8 mouse cellular contexts compared by ENCODE assay signal in genomic region chr11:68692693-68693446, GRCm38 (mm10). TPM values are rescaled to one million over a fixed set of nuclear protein-coding genes. Genes with fewer than 3 reads are reported as not detected.
DNase-seq lines count a peak whose midpoint lies in the region; ATAC-seq lines count a peak whose summit lies in the region.

No protein-coding gene starts in this region.

- under 1% methylated on average over 43 of the region's 43 CpGs for WGBS in intestine, embryonic 15.5 days
- WGBS in limb, embryonic 12.5 days, result under 1% methylated on average over 43 of the region's 43 CpGs

- peak overlapping the region; percentile 65 for H3K9ac ChIP-seq in intestine, embryonic 15.5 days
- peak overlapping the region; percentile 97 for H3K9ac ChIP-seq in limb, embryonic 12.5 days (replicated peaks)

- H3K27me3 ChIP-seq in intestine, embryonic 15.5 days (replicated peaks), result no peaks in the 10 kb centered on the region
- no peaks in the 10 kb centered on the region for H3K27me3 ChIP-seq in limb, embryonic 12.5 days

- peak; percentile 16 for DNase-seq in ovary, postnatal 10 days (ENCODE audit: low spot score)
- DNase-seq in ovary, adult 18-20 months (ENCODE audit: low spot score), result no peak
- peak; percentile 60 to 62 for DNase-seq in cerebellum, postnatal 14 days
- DNase-seq in frontal cortex, postnatal 14 days (ENCODE audit: low spot score in 2 of 2), result peak; percentile 20 to 37
- peak; percentile 74 for DNase-seq in neural tube, embryonic 10.5 days (ENCODE audit: extremely low spot score, low spot score)
- DNase-seq in thymus, postnatal 4 days, result peak; percentile 32

- H3K9me3 ChIP-seq in intestine, embryonic 15.5 days, result no peaks in the 10 kb centered on the region
- H3K9me3 ChIP-seq in limb, embryonic 12.5 days, result no peaks in the 10 kb centered on the region

- peak overlapping the region; percentile 90 for H3K27ac ChIP-seq in intestine, embryonic 15.5 days
- H3K27ac ChIP-seq in limb, embryonic 12.5 days, result peak overlapping the region; percentile 98

- H3K4me2 ChIP-seq in intestine, embryonic 15.5 days (replicated peaks), result peak overlapping the region; percentile 96
- peak overlapping the region; percentile 81 for H3K4me2 ChIP-seq in limb, embryonic 12.5 days

- H3K4me3 ChIP-seq in intestine, embryonic 15.5 days (replicated peaks), result peak overlapping the region; percentile 77
- H3K4me3 ChIP-seq in limb, embryonic 12.5 days (replicated peaks), result peak overlapping the region; percentile 87

- ATAC-seq in intestine, embryonic 15.5 days, result no peak
- no peak for ATAC-seq in limb, embryonic 12.5 days (ENCODE audit: insufficient number of reproducible peaks, insufficient read depth, low FRiP score, low TSS enrichment, low read depth)

- H3K4me1 ChIP-seq in intestine, embryonic 15.5 days (replicated peaks), result peaks cover 5% of the 10 kb centered on the region; the same call in 1 of the 2 replicates
- peaks cover 18% of the 10 kb centered on the region for H3K4me1 ChIP-seq in limb, embryonic 12.5 days (replicated peaks)

- H3K36me3 ChIP-seq in intestine, embryonic 15.5 days, result no peaks in the 10 kb centered on the region
- 0 out of 2 replicates have a peak, but pooled peaks cover 3% of the 10 kb centered on the region for H3K36me3 ChIP-seq in limb, embryonic 12.5 days

RNA-seq across cellular contexts. Expression of gene Myh10, which starts 1.5 kb away (rescaled TPM):
- polyA plus RNA-seq in intestine, embryonic 15.5 days (2015; fragmentation: Nextera tagmentation; extraction: Ambion mirVana), result 68.2 and 70.4 TPM in 2 replicates
- 175 and 189 TPM in 2 replicates for polyA plus RNA-seq in limb, embryonic 12.5 days (2016; fragmentation: Nextera tagmentation; extraction: Ambion mirVana)
